Mouse (Mus musculus): ENCODE measurements around the gene Sf3b2. TPM values are rescaled to one million over a fixed set of nuclear protein-coding genes. Genes with fewer than 3 reads are reported as not detected.

Sf3b2 gene
- polyA plus RNA-seq, 1 experiment = 175 TPM

DNA sequence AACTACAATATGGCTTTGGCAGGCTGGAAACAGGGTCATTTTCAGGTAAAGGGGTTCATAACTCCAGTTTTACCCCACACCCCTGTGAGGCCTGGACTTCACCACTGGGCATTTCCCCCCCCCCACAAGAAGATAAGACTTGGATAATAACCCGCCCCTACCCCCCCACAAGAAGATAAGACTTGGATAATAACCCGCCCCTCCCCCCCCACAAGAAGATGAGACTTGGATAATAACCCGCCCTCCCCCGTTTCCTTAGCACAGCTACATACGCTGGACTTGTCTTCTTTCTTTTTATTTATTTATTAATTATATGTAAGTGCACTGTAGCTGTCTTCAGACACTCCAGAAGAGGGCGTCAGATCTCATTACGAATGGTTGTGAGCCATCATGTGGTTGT is 13.8 kb upstream of the Sf3b2 start:
- 83% methylated on average over 7 of the region's 7 CpGs for WGBS
- no peak for TF ChIP-seq POLR2A (IDR thresholded peaks at IDR 0.05; ENCODE audit: borderline replicate concordance, insufficient read depth, low read length)
- TF ChIP-seq CTCF (IDR thresholded peaks at IDR 0.05; ENCODE audit: borderline replicate concordance, insufficient read depth, low read depth, low read length) = no peak
- Histone ChIP-seq H3K4me3 (replicated peaks; ENCODE audit: insufficient read depth, low read depth, low read length) (no peak overlapping the region), H3K27me3 (ENCODE audit: control insufficient read depth, insufficient read depth, low read length) (no peaks in the 10 kb centered on the region), H3K27ac (ENCODE audit: insufficient read depth, low read length) (no peak overlapping the region), H3K4me1 (ENCODE audit: control insufficient read depth, insufficient read depth, low read length) (no peaks in the 10 kb centered on the region)
- DNase-seq = no peak

DNA sequence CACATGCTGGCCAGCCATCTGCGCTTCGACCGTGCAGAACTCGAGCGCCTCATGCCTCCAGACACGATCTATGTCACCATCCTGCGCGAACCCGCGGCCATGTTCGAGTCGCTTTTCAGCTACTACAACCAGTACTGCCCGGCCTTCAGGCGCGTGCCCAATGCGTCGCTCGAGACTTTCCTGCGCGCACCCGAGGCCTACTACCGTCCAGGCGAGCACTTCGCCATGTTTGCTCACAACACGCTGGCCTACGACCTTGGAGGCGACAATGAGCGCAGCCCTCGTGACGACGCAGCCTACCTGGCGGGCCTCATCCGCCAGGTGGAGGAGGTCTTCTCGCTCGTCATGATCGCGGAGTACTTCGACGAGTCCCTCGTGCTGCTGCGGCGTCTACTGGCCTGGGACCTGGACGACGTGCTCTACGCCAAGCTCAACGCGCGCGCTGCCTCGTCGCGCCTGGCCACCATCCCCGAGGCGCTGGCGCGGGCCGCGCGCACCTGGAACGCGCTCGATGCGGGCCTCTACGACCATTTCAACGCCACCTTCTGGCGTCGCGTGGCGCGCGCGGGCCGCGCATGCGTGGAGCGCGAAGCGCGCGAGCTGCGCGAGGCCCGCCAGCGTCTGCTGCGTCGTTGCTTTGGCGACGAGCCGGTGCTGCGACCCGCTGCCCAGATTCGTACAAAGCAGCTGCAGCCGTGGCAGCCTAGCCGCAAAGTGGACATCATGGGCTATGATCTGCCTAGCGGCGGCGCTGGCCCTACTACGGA is 11.9 kb upstream of the Sf3b2 start:
- WGBS = 62% methylated on average over 98 of the region's 98 CpGs

DNA sequence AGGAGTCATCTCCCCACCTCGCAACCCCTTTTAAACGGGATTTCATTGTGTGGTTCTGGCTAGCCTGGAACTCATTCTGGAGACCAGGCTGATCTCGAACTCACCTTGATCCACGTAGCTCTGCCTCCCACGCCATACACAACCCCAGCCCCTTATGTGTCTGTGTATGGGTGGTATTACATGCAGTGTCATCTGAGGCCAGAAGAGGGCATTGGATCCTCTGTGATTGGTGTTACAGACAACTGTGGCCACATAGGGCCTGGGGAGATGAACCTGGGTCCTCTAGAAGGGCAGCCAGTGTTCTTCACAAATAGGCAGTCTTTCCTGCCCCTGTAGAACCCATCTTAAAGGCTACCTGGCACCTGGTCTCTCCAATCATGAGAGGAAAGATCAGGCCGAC is 11.0 kb upstream of the Sf3b2 start:
- no peaks in the 10 kb centered on the region for H3K27me3 ChIP-seq (ENCODE audit: control insufficient read depth, insufficient read depth, low read length)
- 89% methylated on average over 6 of the region's 6 CpGs for WGBS
- no peak overlapping the region for H3K27ac ChIP-seq (ENCODE audit: insufficient read depth, low read length)
- H3K4me3 ChIP-seq (replicated peaks; ENCODE audit: insufficient read depth, low read depth, low read length) = no peak overlapping the region
- TF ChIP-seq CTCF (IDR thresholded peaks at IDR 0.05; ENCODE audit: borderline replicate concordance, insufficient read depth, low read depth, low read length) (peak; percentile 18; the same call in 1 of the 2 replicates), POLR2A (IDR thresholded peaks at IDR 0.05; ENCODE audit: borderline replicate concordance, insufficient read depth, low read length) (no peak)
- no peaks in the 10 kb centered on the region for H3K4me1 ChIP-seq (ENCODE audit: control insufficient read depth, insufficient read depth, low read length)
- no peak for DNase-seq

More for the DNA sequence above, 11.9 kb upstream of the Sf3b2 start:
- TF ChIP-seq POLR2A (IDR thresholded peaks at IDR 0.05; ENCODE audit: borderline replicate concordance, insufficient read depth, low read length) (no peak), CTCF (IDR thresholded peaks at IDR 0.05; ENCODE audit: borderline replicate concordance, insufficient read depth, low read depth, low read length) (no peak)
- no peak for DNase-seq
- Histone ChIP-seq H3K4me1 (ENCODE audit: control insufficient read depth, insufficient read depth, low read length) (no peaks in the 10 kb centered on the region), H3K27me3 (ENCODE audit: control insufficient read depth, insufficient read depth, low read length) (no peaks in the 10 kb centered on the region), H3K4me3 (replicated peaks; ENCODE audit: insufficient read depth, low read depth, low read length) (no peak overlapping the region), H3K27ac (ENCODE audit: insufficient read depth, low read length) (no peak overlapping the region)

DNA sequence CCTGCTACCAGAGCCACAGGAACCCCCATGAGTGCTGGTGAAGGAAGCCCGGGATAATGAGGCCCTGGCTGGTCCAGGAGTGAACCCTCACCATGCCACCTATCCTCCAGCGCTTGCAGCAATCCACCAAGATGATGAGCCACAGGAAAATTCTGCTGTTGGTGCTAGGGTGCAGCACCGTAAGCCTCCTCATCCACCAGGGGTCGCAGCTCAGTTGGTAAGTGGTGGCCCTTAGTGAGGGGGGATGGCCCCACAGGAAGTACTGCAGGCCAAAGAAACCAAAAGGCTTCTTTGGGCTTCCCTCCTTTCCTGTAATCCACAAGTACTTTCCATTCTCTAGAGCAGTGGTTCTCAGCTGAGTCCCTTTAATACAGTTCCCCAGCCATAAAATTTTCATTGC is 7.2 kb upstream of the Sf3b2 start:
- WGBS = 20% methylated on average over 4 of the region's 4 CpGs
- no peak overlapping the region for H3K4me3 ChIP-seq (replicated peaks; ENCODE audit: insufficient read depth, low read depth, low read length)
- peaks cover 10% of the 10 kb centered on the region for H3K4me1 ChIP-seq (ENCODE audit: control insufficient read depth, insufficient read depth, low read length)
- no peak for DNase-seq
- H3K27ac ChIP-seq (ENCODE audit: insufficient read depth, low read length) = no peak overlapping the region
- H3K27me3 ChIP-seq (ENCODE audit: control insufficient read depth, insufficient read depth, low read length) = no peaks in the 10 kb centered on the region
- TF ChIP-seq CTCF (IDR thresholded peaks at IDR 0.05; ENCODE audit: borderline replicate concordance, insufficient read depth, low read depth, low read length) (peak; percentile 45; the same call in 1 of the 2 replicates), POLR2A (IDR thresholded peaks at IDR 0.05; ENCODE audit: borderline replicate concordance, insufficient read depth, low read length) (no peak)

DNA sequence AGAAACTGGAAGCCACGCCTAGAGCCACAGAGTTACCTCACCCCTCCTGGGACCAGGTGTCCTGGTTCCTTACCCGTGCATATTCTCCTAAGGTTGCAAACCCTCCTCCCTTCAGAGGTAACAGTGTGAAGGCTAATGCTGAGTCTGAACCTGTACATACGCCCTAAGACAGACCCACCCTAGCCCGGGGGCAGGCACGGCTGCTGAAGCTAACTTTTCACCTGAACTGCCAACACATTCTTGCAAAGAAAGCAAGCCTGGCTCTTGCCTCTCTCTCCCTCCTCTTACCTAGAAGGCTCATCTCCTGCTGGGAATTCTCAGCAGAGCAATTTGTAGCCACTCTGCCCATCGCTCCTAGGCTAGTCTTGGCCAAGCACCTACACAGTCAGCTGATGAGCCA is 5.3 kb upstream of the Sf3b2 start:
- Histone ChIP-seq H3K27ac (ENCODE audit: insufficient read depth, low read length) (no peak overlapping the region), H3K4me1 (ENCODE audit: control insufficient read depth, insufficient read depth, low read length) (peaks cover 10% of the 10 kb centered on the region), H3K4me3 (replicated peaks; ENCODE audit: insufficient read depth, low read depth, low read length) (no peak overlapping the region), H3K27me3 (ENCODE audit: control insufficient read depth, insufficient read depth, low read length) (no peaks in the 10 kb centered on the region)
- no peak for DNase-seq
- TF ChIP-seq POLR2A (IDR thresholded peaks at IDR 0.05; ENCODE audit: borderline replicate concordance, insufficient read depth, low read length) = no peak
- WGBS = 71% methylated on average over 6 of the region's 6 CpGs

DNA sequence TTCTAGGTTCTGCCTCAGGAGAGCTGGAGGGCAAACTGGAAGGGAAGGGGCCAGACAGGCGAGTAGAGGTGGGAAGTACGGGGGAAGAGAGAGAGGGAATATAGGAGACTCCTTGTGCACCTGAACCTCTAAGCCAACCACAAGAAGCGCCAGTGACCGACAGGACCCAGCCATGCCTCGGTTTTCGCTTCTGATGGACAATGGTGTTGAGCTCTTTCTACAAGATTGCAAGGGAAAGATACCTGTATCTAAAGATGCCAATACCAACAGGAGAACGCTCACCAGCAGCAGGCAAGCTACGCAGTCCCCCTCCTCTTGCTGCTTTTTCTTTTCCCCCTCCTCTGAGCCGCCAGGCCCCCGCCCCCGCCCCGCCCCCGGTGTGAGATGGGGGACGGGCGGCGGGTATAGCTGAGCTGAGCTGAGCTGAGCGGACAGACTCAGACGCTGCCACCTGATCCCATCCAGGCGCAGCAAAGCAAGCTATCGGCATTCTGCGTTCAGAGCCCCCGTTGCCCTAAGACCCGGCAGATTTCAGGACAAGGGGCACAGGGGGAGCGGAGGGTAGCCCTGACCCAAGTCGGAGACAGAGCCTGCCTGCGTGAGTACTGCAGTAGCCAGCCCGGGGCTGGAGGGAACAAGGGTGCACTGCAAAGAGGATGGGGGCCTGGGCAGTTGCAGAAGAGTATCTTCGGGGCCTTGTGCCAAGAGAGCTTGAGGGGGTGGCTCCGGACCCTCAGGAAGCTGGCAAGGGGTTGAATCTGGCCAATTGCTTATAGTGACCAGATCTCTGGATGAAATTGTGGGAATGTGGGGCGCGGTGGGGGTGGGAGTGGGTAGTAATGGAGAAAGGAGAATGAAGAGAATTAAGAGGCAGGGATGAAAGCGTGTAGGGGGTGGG is 2.9 kb upstream of the Sf3b2 start, which contains the start of gene Gal3st3:
Gene Gal3st3 (plus strand): TSS at position 429 of the 898 bp plus-strand sequence.
- peak within 1 kb of the TSS; percentile 95 for H3K4me3 ChIP-seq (replicated peaks; ENCODE audit: insufficient read depth, low read depth, low read length)
- no peak for TF ChIP-seq CTCF (IDR thresholded peaks at IDR 0.05; ENCODE audit: borderline replicate concordance, insufficient read depth, low read depth, low read length)
- TF ChIP-seq POLR2A (IDR thresholded peaks at IDR 0.05; ENCODE audit: borderline replicate concordance, insufficient read depth, low read length) = peak; percentile 53
- no peaks in the 10 kb centered on the region for H3K27me3 ChIP-seq (ENCODE audit: control insufficient read depth, insufficient read depth, low read length)
- peak; percentile 58 to 71 for DNase-seq
- H3K27ac ChIP-seq (ENCODE audit: insufficient read depth, low read length) = peak within 1 kb of the TSS; percentile 71
- 1% methylated on average over 32 of the region's 32 CpGs for WGBS
- H3K4me1 ChIP-seq (ENCODE audit: control insufficient read depth, insufficient read depth, low read length) = peaks cover 10% of the 10 kb centered on the region

DNA sequence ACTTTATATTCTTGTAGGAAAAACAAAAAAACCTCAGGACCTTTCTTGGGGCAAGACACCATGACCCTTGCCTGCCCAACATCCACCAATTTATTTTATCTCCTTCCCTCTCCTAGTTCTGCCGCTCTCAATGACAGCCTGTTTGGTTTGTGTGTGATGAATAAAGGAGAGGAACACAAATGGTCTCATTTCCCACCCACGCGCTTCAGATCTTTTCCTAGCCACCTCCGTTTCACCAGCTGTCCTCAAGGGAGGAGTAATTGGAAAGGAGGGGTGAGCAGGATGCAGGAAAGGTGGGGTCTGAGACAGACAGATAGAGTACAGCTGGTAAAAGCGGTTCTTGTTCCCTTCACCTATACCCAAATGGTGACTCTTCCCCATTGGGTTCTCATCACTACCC is 1.4 kb upstream of the Sf3b2 start:
- Histone ChIP-seq H3K4me1 (ENCODE audit: control insufficient read depth, insufficient read depth, low read length) (peaks cover 10% of the 10 kb centered on the region), H3K27me3 (ENCODE audit: control insufficient read depth, insufficient read depth, low read length) (no peaks in the 10 kb centered on the region), H3K4me3 (replicated peaks; ENCODE audit: insufficient read depth, low read depth, low read length) (no peak overlapping the region), H3K27ac (ENCODE audit: insufficient read depth, low read length) (no peak overlapping the region)
- no peak for DNase-seq
- WGBS = 88% methylated on average over 5 of the region's 5 CpGs
- TF ChIP-seq POLR2A (IDR thresholded peaks at IDR 0.05; ENCODE audit: borderline replicate concordance, insufficient read depth, low read length) (no peak), CTCF (IDR thresholded peaks at IDR 0.05; ENCODE audit: borderline replicate concordance, insufficient read depth, low read depth, low read length) (no peak)

All from cerebellum, adult 2 months (tissue).